Mouse (Mus musculus) adrenal gland, postnatal 14 days (tissue): ENCODE results near the gene Pax1. TPM values are rescaled to one million over a fixed set of nuclear protein-coding genes. Genes with fewer than 3 reads are reported as not detected.

Experiments
- DNase-seq: peaks from one replicate; pipeline ENCODE4 v3.0.0; 2021; ENCODE audit warnings: mixed read lengths
- long read RNA-seq, 2 experiments: library from polyadenylated mRNA; stranded (forward); transcript quantifications; one replicate each; pipeline ENCODE4 v2.0.0; 2021
- total RNA-seq: library from RNA; stranded (reverse); gene quantifications from 2 replicates; pipeline ENCODE4 v1.2.3, GENCODE M21; 2021

Pax1 gene
- total RNA-seq: not detected in 2 replicates
- long read RNA-seq, experiment 1, partial matches to known transcripts: 0 of 2 reads
- long read RNA-seq, experiment 1, other reads (novel, unspliced or antisense): 0 of 2 reads
- long read RNA-seq, experiment 2: 0 reads

- no peak for DNase-seq
These were observed at the start of gene Pax1 for GRCm38 (mm10) chr2:147361581-147361980. Gene Pax1, plus strand, starts transcription at chr2:147361925.

GRCm38 (mm10) chr2:147321036-147321435 is 40.7 kb upstream of the Pax1 start:
- peak; percentile 7 for DNase-seq

GRCm38 (mm10) chr2:147325178-147325577 is 36.5 kb upstream of the Pax1 start:
- DNase-seq: no peak

- no peak for DNase-seq
These were observed 29.0 kb upstream of the Pax1 start for GRCm38 (mm10) chr2:147332731-147333130.

- no peak for DNase-seq
These were observed 23.0 kb upstream of the Pax1 start for GRCm38 (mm10) chr2:147338729-147339128.

- DNase-seq: no peak
These were observed 21.9 kb upstream of the Pax1 start for GRCm38 (mm10) chr2:147339796-147340195.

GRCm38 (mm10) chr2:147342198-147342597 is 19.5 kb upstream of the Pax1 start:
- peak; percentile 17 for DNase-seq

- no peak for DNase-seq
These were observed 2.0 kb upstream of the Pax1 start for GRCm38 (mm10) chr2:147359716-147360115.

- no peak for DNase-seq
These were observed 1.3 kb upstream of the Pax1 start for GRCm38 (mm10) chr2:147360401-147360800.

- DNase-seq: no peak
These were observed 869 bp upstream of the Pax1 start for GRCm38 (mm10) chr2:147360856-147361255.

- peak; percentile 23 for DNase-seq
These were observed 591 bp downstream of the Pax1 start for GRCm38 (mm10) chr2:147362316-147362715.

- DNase-seq: no peak
These were observed 1.8 kb downstream of the Pax1 start for GRCm38 (mm10) chr2:147363401-147364130.

GRCm38 (mm10) chr2:147364198-147364597 is 2.5 kb downstream of the Pax1 start:
- no peak for DNase-seq

GRCm38 (mm10) chr2:147364982-147365907 is 3.5 kb downstream of the Pax1 start:
- peak; percentile 25 for DNase-seq

- DNase-seq: no peak
These were observed 4.3 kb downstream of the Pax1 start for GRCm38 (mm10) chr2:147365908-147366630.

GRCm38 (mm10) chr2:147367246-147367820 is 5.6 kb downstream of the Pax1 start:
- no peak for DNase-seq

- peak; percentile 7 for DNase-seq
These were observed 6.3 kb downstream of the Pax1 start for GRCm38 (mm10) chr2:147367911-147368591.

GRCm38 (mm10) chr2:147369561-147369960 is 7.8 kb downstream of the Pax1 start:
- no peak for DNase-seq

- no peak for DNase-seq
These were observed 8.4 kb downstream of the Pax1 start for GRCm38 (mm10) chr2:147370091-147370490.

GRCm38 (mm10) chr2:147371289-147371688 is 9.6 kb downstream of the Pax1 start:
- no peak for DNase-seq

GRCm38 (mm10) chr2:147371840-147372239 is 10.1 kb downstream of the Pax1 start:
- DNase-seq: no peak
